In the genomic region with DNA sequence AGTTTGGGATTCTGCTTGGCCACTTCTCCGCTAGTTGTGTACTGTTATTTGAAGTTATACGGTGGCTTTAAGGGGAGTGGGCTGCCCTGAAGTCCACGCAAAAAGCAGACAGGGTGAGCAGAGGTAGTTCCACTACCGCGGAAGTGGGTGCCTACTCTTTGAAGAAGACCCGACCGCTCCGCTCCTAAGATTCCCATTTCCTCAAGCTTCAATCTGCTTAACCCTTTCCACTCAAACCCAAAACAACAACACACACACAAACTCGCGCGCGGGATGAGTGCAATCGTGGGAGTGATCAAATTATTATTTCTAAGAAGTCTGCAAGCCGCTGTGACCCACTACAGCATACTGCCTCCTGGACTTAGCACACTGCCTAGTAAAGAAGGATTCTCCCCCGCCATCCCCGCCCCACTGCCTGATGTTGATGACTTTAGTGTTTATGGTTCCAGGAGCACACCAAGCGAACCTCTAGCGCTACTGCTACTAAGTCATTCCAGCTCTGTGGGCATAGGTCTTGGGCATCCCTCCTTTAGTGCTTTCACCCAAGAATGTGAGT, we compare ENCODE assay signal across 8 mouse cellular contexts. TPM values are rescaled to one million over a fixed set of nuclear protein-coding genes. Genes with fewer than 3 reads are reported as not detected.
DNase-seq lines count a peak whose midpoint lies in the region; ATAC-seq lines count a peak whose summit lies in the region.

No protein-coding gene starts in this region.

- no peak for ATAC-seq in megakaryocyte, adult 5-6 weeks (ENCODE audit: poor library complexity, severe bottlenecking)
- ATAC-seq in limb, embryonic 11.5 days (ENCODE audit: insufficient number of reproducible peaks, low FRiP score, low TSS enrichment, low read depth): no peak
- ATAC-seq in stomach, embryonic 15.5 days (ENCODE audit: insufficient read depth, low FRiP score, low read depth): no peak
- ATAC-seq in erythroblast, adult 5-6 weeks (replicated peaks; ENCODE audit: low FRiP score, poor library complexity, severe bottlenecking): no peak

- 0 out of 2 replicates have a peak, but pooled peaks cover 3% of the 10 kb centered on the region for H3K9me3 ChIP-seq in megakaryocyte, embryonic 14.5 days
- H3K9me3 ChIP-seq in limb, embryonic 11.5 days (ENCODE audit: control insufficient read depth, low read length): no peaks in the 10 kb centered on the region
- H3K9me3 ChIP-seq in stomach, embryonic 15.5 days: no peaks in the 10 kb centered on the region

- peak overlapping the region; percentile 50 for H3K4me3 ChIP-seq in megakaryocyte, embryonic 14.5 days (replicated peaks)
- peak overlapping the region; percentile 57 for H3K4me3 ChIP-seq in limb, embryonic 11.5 days (ENCODE audit: low read depth, low read length)
- peak overlapping the region; percentile 51 for H3K4me3 ChIP-seq in stomach, embryonic 15.5 days (replicated peaks)

- peaks cover 19% of the 10 kb centered on the region for H3K4me1 ChIP-seq in megakaryocyte, embryonic 14.5 days
- H3K4me1 ChIP-seq in limb, embryonic 11.5 days (ENCODE audit: control insufficient read depth, insufficient read depth, low read length): no peaks in the 10 kb centered on the region
- H3K4me1 ChIP-seq in stomach, embryonic 15.5 days: peaks cover 14% of the 10 kb centered on the region

- H3K27ac ChIP-seq in limb, embryonic 11.5 days (replicated peaks; ENCODE audit: low read depth, low read length): no peak overlapping the region
- H3K27ac ChIP-seq in stomach, embryonic 15.5 days: no peak overlapping the region

- H3K27me3 ChIP-seq in megakaryocyte, embryonic 14.5 days (replicated peaks): peaks cover 39% of the 10 kb centered on the region
- H3K27me3 ChIP-seq in limb, embryonic 11.5 days (ENCODE audit: control insufficient read depth, insufficient read depth, low read length): peaks cover 44% of the 10 kb centered on the region
- H3K27me3 ChIP-seq in stomach, embryonic 15.5 days (replicated peaks): peaks cover 21% of the 10 kb centered on the region

- H3K4me2 ChIP-seq in limb, embryonic 11.5 days (ENCODE audit: low read depth, severe bottlenecking): peak overlapping the region; percentile 99
- peak overlapping the region; percentile 97 for H3K4me2 ChIP-seq in stomach, embryonic 15.5 days

- no peaks in the 10 kb centered on the region for H3K36me3 ChIP-seq in megakaryocyte, embryonic 14.5 days (replicated peaks; ENCODE audit: low read length)
- H3K36me3 ChIP-seq in limb, embryonic 11.5 days (ENCODE audit: control insufficient read depth, insufficient read depth, low read length): no peaks in the 10 kb centered on the region
- H3K36me3 ChIP-seq in stomach, embryonic 15.5 days: no peaks in the 10 kb centered on the region

- under 1% methylated on average over 18 of the region's 18 CpGs for WGBS in limb, embryonic 11.5 days
- 2% methylated on average over 18 of the region's 18 CpGs for WGBS in stomach, embryonic 15.5 days

- H3K9ac ChIP-seq in limb, embryonic 11.5 days (ENCODE audit: low read length): no peak overlapping the region
- H3K9ac ChIP-seq in stomach, embryonic 15.5 days: no peak overlapping the region

- intact Hi-C loops in gastrocnemius, postnatal 36 days (cut with DNase I): no loop called here

- peak; percentile 12 to 28 for DNase-seq in cerebellum, postnatal 14 days
- no peak for DNase-seq in cerebellum, adult 9-11 months
- DNase-seq in limb, embryonic 11.5 days (ENCODE audit: low spot score): peak; percentile 35
- no peak for DNase-seq in gastrocnemius, postnatal 36 days

RNA-seq across cellular contexts. Expression of gene Hs3st5, which starts 1.5 kb away (rescaled TPM):
- polyA plus RNA-seq in megakaryocyte, embryonic 14.5 days (2012; ENCODE audit: insufficient read depth, low replicate concordance): not detected in 2 replicates
- not detected in 2 replicates for total RNA-seq in megakaryocyte, adult 5-6 weeks (2015)
- total RNA-seq in megakaryocyte, adult 5-6 weeks (2017): not detected in 2 replicates
- polyA plus RNA-seq in limb, embryonic 11.5 days (2014; fragmentation: Nextera tagmentation; extraction: Ambion mirVana): 0.65 and 0.85 TPM in 2 replicates
- 1.6 and 1.7 TPM in 2 replicates for polyA plus RNA-seq in stomach, embryonic 15.5 days (2015; fragmentation: Nextera tagmentation; extraction: Ambion mirVana)
- 1 to 10 TPM; 2.0 to 6.7 TPM for total RNA-seq in gastrocnemius, postnatal 36 days (2021)
- not detected in 2 replicates for total RNA-seq in erythroblast, adult 5-6 weeks (2015; ENCODE audit: low replicate concordance)
- not detected in 2 replicates for total RNA-seq in erythroblast, adult 5-6 weeks (2017; ENCODE audit: low replicate concordance)

Comparison
In these comparisons a context has a peak if more than half of its experiments do, and no peak if none do; other contexts are left out.
1. DNase-seq: peak in cerebellum, postnatal 14 days (2 of 2) and limb, embryonic 11.5 days (single experiment); none in cerebellum, adult 9-11 months (single experiment) and gastrocnemius, postnatal 36 days (0 of 2).
2. Peak in every context shown above with its lines, with median percentiles within 50 percentile points of each other: H3K4me3 ChIP-seq.